Mouse (Mus musculus) testis, adult 2 months (tissue): ENCODE data around the gene Uqcr11. TPM values are rescaled to one million over a fixed set of nuclear protein-coding genes. Genes with fewer than 3 reads are reported as not detected.

Experiments used
- H3K27ac ChIP-seq: fragments of 200-500 bp; 2 replicates; pipeline ENCODE4 v1.5.1; 2012; ENCODE audit warnings: low read depth, low read length; ENCODE audit not compliant: control insufficient read depth, insufficient read depth
- H3K27me3 ChIP-seq: fragments of 200-500 bp; 2 replicates; pipeline ENCODE4 v1.6.1; 2012; ENCODE audit warnings: mild to moderate bottlenecking, low read length, moderate library complexity; ENCODE audit not compliant: control insufficient read depth, insufficient read depth
- H3K36me3 ChIP-seq: fragments of 200-500 bp; 2 replicates; pipeline ENCODE4 v1.6.1; 2012; ENCODE audit warnings: mild to moderate bottlenecking, low read length; ENCODE audit not compliant: control insufficient read depth, insufficient read depth
- H3K4me1 ChIP-seq: fragments of 200-500 bp; 2 replicates; pipeline ENCODE4 v1.6.1; 2012; ENCODE audit warnings: low read length; ENCODE audit not compliant: control insufficient read depth, insufficient read depth
- H3K4me3 ChIP-seq: fragments of 200-500 bp; 2 replicates; pipeline ENCODE4 v1.5.1; 2012; ENCODE audit warnings: low read depth, mild to moderate bottlenecking, low read length, moderate library complexity, mixed read lengths; ENCODE audit not compliant: control insufficient read depth
- CTCF ChIP-seq: fragments of 200-500 bp; IDR thresholded peaks from 2 replicates; pipeline ENCODE4 v1.5.1; 2012; ENCODE audit warnings: low read depth, mild to moderate bottlenecking, inconsistent platforms, low read length, moderate library complexity; ENCODE audit not compliant: control insufficient read depth, insufficient read depth, insufficient replicate concordance
- POLR2A ChIP-seq: fragments of 200-500 bp; IDR thresholded peaks from 2 replicates; pipeline ENCODE4 v1.6.1; 2012; ENCODE audit warnings: low read depth, mild to moderate bottlenecking, inconsistent platforms, low read length, moderate library complexity; ENCODE audit not compliant: control insufficient read depth
- polyA plus RNA-seq: library from polyadenylated mRNA; depleted of rRNA; stranded (reverse); fragments of >200 nt; gene quantifications from 2 replicates; pipeline ENCODE4 v1.2.3, GENCODE M21; 2012

Uqcr11 gene
- polyA plus RNA-seq, 1 experiment: 446 TPM

DNA sequence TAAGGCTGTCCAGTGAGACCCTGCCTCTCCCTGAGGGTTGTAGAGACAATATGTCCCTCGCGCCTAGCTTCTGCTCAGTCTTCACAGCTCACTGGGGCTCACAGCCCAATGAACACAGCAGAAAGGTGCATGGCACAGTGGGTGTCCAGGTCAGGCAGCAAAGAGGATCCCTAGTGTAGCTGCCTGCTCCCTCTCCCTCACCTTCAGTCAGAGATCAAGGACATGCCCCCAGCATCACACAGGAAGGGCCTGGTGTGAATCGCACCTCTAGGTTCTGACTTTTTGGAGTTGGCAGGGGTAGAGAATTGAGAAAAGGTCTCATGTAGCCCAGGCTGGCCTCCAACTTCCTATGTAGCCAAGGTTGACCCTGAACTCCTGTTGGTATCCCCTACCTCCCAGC, 28.2 kb upstream of the Uqcr11 start:
- Histone ChIP-seq H3K27ac (no peak overlapping the region), H3K4me1 (peaks cover 30% of the 10 kb centered on the region), H3K4me3 (no peak overlapping the region), H3K36me3 (no peaks in the 10 kb centered on the region), H3K27me3 (no peaks in the 10 kb centered on the region)
- TF ChIP-seq POLR2A (no peak), CTCF (no peak)

GRCm38 (mm10) chr10:80434233-80434592, 27.6 kb upstream of the Uqcr11 start:
- Histone ChIP-seq H3K27me3 (no peaks in the 10 kb centered on the region), H3K4me1 (peaks cover 28% of the 10 kb centered on the region), H3K36me3 (no peaks in the 10 kb centered on the region), H3K4me3 (peak overlapping the region; percentile 90), H3K27ac (no peak overlapping the region)
- no peak for TF ChIP-seq CTCF
- no peak for TF ChIP-seq POLR2A

DNA sequence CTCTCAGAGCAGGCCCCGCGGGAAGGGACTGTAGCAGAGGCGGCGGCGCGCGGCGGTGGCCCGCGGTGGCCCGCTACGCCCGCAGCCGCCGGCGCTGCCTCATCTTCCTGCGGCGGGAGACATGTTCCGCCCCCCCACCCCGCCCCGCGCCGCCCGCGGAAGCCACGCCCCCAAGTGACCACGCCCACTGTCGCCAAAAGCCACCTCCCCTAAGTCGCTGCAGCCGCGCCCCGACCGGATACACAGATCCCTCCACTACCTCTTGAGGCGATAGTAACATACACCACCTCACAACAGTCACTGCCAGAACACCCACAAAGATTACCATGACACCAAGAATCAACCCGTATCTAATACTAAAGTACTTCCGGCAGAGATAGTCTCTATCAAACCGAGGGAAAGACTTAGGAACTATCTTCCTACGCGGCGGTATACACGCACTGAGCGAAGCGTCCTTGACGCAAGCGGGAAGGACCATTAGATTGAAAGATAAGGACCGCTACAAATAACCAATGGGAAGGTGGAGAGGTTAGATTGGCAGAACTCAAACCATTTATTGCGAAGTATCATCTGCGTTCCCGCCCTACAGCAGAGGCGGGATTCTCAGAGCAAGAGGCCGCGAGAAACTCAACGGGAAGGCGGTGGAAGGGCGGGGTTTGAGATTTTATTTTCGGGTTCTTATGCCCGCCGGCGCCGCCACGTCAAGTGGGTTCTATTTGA, 27.0 kb upstream of the Uqcr11 start, which contains the start of gene Tcf3:
Gene Tcf3 (minus strand): TSS at position 135 of the 720 bp plus-strand sequence.
- Histone ChIP-seq H3K27me3 (no peaks in the 10 kb centered on the region), H3K36me3 (no peaks in the 10 kb centered on the region), H3K4me1 (peaks cover 22% of the 10 kb centered on the region), H3K27ac (peak within 1 kb of the TSS; percentile 94), H3K4me3 (peak within 1 kb of the TSS; percentile 90)
- TF ChIP-seq CTCF (no peak), POLR2A (no peak; the same call in 1 of the 2 replicates)

DNA sequence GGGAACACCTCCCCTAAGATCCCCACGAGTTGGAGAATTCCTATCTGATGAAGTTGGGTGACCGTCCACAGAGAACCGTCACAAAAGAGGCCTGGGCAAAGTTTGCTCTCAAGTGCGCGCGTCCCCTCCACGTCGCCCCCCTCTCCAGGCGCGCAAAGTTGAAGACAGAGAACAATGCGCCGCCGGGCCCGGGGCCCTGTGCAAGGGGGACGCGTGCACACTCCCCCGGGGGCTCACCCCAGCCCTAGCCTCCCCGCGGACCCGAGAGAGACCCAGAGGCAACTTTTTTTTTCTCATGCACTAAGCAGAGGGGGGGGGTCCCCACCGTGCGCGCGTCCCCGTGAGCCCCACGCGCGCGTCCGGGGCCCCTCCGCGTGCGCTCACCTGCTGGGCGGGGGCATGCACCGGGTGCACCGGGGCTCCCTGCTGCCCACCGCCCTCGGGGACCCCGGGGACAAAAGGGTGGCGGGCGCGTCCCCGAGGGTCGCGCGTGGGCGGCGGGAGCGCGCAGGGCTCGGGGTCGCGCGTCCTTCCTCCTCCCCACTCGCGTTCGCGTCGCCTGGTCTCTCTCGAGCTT, 26.4 kb upstream of the Uqcr11 start:
- peaks cover 22% of the 10 kb centered on the region for H3K4me1 ChIP-seq
- no peaks in the 10 kb centered on the region for H3K27me3 ChIP-seq
- peak overlapping the region; percentile 73 for H3K27ac ChIP-seq
- H3K4me3 ChIP-seq: peak overlapping the region; percentile 90
- no peaks in the 10 kb centered on the region for H3K36me3 ChIP-seq
- TF ChIP-seq CTCF: no peak
- no peak for TF ChIP-seq POLR2A

DNA sequence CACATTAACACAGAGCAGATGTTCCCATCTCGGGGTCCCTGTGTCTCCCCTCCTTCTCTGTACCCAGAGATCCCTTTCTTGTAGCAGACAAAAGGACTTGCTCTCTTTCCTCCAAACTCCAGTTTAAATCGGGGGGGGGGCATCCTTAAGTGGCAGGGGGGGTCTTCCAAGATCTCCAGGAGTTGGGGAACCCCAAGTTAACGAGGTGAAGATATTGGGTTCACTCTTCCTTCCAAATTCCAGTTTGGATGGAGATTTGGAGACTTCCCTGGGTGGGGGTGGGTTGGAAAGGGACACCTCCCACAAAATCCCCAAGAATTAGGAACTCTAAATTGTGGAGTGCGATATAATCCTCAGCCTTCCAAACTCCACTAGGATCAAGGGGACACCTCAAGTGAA, 25.8 kb upstream of the Uqcr11 start:
- H3K4me3 ChIP-seq: peak overlapping the region; percentile 90
- H3K27me3 ChIP-seq: no peaks in the 10 kb centered on the region
- peaks cover 22% of the 10 kb centered on the region for H3K4me1 ChIP-seq
- TF ChIP-seq CTCF: no peak
- no peak for TF ChIP-seq POLR2A
- H3K27ac ChIP-seq: no peak overlapping the region
- H3K36me3 ChIP-seq: no peaks in the 10 kb centered on the region

- TF ChIP-seq CTCF: no peak
- no peak for TF ChIP-seq POLR2A
- no peaks in the 10 kb centered on the region for H3K27me3 ChIP-seq
- H3K4me3 ChIP-seq: no peak overlapping the region
- no peak overlapping the region for H3K27ac ChIP-seq
- H3K36me3 ChIP-seq: no peaks in the 10 kb centered on the region
- peaks cover 22% of the 10 kb centered on the region for H3K4me1 ChIP-seq
Observed at GRCm38 (mm10) chr10:80431570-80432386, 25.1 kb upstream of the Uqcr11 start.

- H3K27ac ChIP-seq: no peak overlapping the region
- no peaks in the 10 kb centered on the region for H3K27me3 ChIP-seq
- no peaks in the 10 kb centered on the region for H3K36me3 ChIP-seq
- TF ChIP-seq CTCF (no peak), POLR2A (no peak)
- peaks cover 10% of the 10 kb centered on the region for H3K4me1 ChIP-seq
- H3K4me3 ChIP-seq: no peak overlapping the region
Observed at GRCm38 (mm10) chr10:80430375-80430980, 23.8 kb upstream of the Uqcr11 start.
